Mouse (Mus musculus): ENCODE data around the gene Akt3.

DNA sequence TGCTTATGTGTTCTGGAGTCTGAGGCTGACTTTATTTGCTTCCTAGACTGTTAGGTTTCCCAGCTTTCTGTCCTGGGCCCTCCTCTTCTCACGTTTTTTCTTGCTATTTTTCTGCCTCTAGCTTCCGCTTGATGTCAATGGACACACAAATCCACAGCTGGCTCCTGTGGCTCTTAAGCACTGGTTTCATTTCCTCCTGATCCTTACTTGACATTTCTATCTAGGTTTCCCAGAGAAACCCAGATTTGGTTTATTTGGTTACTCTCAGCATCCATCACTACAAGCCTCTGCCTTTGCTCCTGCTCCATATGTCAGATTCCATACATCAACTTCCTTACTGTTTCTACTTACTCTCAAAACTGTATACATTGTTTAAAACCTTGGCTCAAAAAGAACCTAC lies 211.0 kb downstream of the Akt3 start:
- TF ChIP-seq CTCF (IDR thresholded peaks at IDR 0.05; ENCODE audit: control insufficient read depth, insufficient read depth, low read length) (no peak), POLR2A (IDR thresholded peaks at IDR 0.05; ENCODE audit: borderline replicate concordance, control insufficient read depth, low read depth, low read length) (no peak)
